Mouse (Mus musculus) adrenal gland, postnatal 4 days (tissue): ENCODE results near the gene Slc25a39. TPM values are rescaled to one million over a fixed set of nuclear protein-coding genes. Genes with fewer than 3 reads are reported as not detected.
"Not testable (repeated sequence)": the region's sequence is repeated elsewhere in the genome, so short reads cannot be mapped to it uniquely, and the experiment has no call there.

Experiments
- DNase-seq, 2 experiments: peaks; one replicate each; pipeline ENCODE4 v3.0.0; 2021 to 2022; ENCODE audit warnings: low spot score in 2 of 2, mixed read lengths in 2 of 2
- total RNA-seq, 2 experiments: library from RNA; stranded (reverse); gene quantifications; 2 replicates each; pipeline ENCODE4 v1.2.3; 2021

Gene Slc25a39
- total RNA-seq, 2 experiments from 2014 or later = 254 to 261 TPM

DNA sequence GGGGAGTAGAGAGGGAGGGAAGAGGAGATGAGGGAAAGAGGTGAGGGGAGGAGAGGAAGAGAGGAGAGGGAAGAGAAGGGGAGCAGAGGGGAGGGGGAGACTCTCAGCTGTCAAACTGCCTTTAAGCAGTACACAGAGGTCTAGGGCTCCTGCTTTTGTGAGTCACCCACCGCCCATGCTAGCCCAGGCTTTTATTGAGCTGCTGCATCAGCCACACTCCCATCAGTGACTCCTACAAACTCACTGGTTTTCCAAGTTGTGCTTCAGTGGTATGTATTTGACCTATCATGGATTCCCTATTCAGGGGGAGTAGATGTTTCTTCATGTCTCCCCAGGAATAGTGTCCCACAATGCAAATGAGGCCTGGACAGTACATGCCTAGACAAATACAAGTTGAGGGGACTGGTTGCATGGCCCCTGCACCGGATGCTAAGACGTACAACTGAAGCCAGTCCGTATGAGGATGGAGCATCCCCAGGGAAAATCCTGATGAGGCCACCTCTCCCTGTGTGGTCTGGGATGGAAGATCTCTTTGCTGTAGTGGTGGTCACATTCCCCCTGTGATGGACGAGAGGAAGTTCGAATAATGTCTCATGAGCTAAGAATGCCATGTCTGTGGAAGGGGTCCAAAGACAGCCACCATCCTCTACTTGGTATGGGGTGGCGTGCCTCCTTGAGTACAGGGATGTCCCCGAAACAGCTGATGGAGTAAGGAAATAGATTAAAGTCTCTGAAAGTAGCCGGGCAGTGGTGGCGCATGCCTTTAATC is 7.5 kb upstream of the Slc25a39 start:
- no peak for DNase-seq

DNA sequence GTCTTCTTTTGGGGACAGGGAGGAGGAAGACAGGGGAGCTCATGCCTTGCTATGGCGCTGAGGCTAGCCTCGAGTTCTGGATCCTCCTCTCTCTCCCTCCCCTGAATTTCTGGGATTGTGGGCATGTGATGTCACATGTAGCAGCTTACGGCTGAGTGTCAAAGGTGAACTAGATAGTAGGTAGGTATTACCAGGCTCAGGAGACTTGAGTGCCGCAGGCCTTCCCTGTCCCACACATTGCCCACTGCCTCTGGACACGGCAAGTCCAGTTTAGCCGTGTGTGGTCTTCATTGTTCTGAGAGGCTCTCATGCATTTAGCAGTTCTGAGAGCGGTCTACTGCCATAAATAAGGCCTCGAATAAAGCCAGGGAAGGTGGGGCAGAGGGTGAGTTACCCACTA is 5.3 kb upstream of the Slc25a39 start:
- DNase-seq = no peak

DNA sequence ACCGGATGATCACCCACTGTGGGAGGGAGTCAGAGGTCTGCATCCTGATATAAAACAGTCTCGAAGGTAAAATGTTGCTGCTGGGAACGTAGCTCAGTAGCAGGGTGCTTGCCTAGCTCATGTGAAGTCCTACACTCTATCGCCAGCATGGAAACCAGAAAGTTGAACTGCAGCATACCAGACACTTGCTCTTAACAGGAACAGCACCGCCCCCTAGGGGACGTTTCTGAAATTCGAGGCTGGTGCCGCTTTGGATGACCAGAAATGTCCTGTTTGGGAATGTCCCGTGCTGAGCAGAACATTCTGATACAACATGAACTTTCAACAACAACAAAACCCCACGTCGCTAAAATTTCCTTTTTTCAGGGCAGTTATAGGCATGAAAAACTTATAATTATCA is 4.0 kb upstream of the Slc25a39 start:
- DNase-seq = peak; percentile 85 to 89

DNA sequence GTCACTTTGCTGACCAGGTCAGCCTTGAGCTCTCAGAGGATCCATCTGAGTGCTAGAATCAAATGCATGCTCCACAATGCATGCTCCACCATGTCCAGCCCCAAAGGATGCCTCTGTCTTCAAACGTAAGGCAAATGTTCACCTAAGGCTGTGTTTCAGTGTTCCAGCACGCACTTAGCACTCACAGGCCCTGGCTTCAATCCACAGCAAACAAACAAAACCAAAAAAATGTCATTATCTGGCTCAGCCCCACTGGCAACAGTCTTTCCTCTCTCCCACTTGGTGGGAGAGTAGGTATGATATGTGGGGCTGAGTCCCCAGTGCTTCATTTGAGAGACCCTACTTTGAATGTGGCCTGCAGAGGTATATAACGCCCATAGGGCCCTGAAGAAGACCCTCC is 3.3 kb upstream of the Slc25a39 start:
- no peak for DNase-seq

DNA sequence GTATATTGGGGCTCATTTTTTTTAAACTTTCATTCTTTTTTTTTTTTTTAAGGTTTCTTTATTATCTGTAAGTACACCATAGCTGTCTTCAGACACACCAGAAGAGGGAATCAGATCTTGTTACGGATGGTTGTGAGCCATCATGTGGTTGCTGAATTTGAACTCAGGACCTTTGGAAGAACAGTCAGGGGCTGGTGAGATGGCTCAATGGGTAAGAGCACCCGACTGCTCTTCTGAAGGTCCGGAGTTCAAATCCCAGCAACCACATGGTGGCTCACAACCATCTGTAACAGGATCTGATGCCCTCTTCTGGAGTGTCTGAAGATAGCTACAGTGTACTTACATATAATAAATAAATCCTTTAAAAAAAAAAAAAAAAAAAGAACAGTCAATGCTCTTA is 2.6 kb upstream of the Slc25a39 start:
- not testable (repeated sequence) for DNase-seq

DNA sequence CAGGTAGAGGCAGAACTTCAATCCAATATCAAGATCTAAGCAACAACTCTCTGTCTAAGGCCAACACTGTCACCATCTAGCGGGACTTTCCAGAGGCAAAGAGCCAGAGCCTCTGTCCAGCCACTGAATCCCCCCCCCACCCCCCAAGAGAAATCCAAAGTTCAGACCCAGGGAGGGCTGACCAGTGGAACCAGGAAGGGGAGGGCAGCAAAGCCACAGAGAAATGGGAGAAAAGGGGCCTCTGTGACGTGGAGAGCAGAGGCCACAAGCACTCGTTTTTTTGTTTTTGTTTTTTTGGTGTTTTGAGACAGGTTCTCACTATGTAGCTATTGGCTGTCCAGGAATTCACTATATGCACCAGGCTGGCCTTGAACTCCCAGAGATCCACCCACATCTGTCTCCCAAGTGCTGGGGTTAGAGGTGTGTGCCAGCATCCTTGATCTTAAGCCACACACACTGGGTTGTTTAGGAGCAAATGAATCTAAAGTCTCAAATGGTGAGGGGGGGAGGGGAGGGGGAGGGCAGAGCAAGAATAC is 2.1 kb upstream of the Slc25a39 start:
- no peak for DNase-seq

DNA sequence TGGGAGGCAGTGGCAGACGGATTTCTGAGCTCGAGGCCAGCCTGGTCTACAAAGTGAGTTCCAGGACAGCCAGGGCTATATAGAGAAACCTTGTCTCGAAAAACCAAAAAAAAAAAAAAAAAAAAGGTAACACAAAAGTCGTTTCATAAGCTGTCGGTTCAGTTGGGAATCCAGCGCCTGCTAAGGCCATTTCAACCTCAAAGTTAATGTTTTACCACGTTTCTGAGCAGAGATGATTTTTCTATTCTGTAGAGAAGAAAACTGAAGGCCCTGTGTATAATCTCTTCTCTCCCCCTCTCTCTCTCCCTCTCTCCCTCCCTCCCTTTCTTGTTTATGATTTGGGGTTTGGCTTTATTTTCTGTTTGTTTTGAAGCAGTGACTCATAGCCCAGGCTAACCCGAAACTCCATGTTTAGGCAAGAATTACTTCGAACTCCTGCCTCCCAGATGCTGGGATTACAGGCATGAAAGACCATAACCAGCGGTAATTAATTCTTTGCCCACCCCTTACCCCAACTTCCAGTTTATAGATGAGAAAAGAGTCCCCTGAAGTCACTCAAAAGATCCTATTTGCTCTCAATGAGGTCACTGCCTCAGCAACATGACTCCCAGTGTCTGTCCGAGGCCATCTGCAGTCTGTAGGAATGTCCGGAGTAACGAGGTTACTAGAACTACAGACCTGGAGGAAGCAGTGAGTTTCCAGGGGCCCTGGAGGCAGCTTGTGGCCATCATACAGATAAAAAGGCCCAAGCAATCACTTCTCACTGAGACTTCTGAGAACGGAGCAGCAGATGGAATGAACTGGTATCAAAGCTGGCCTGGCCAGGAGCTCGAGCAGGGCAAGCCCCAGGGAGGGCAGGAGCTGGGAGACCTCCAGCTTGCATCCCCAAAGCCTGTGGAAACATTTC is 1.4 kb upstream of the Slc25a39 start:
- DNase-seq = no peak

DNA sequence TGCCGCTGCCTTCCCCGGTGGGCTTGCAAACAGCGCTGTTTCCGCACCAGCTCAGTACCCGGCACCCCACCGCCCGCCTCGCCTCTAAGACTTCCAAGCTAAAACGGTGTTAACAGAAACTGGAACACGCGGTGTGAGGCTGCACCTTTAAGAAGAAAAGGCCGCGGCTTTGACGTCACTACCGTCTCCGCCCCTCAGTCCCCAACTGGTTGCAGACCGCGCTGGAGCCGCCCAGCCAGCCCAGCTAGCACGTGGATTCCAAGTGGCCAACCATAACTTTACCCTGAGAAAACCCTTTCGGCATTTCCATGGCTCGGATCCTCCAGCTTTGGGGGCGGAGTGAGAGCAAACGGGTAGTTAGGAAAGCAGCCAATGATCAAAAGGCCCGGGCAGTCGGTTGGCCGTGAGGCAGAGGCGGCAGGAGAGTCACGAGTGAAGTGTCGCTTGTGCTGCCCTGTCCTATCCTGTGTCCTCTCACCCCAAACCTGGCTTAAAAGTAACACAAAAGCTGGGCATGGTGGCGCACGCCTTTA is 664 bp upstream of the Slc25a39 start:
- peak; percentile 79 to 92 for DNase-seq

DNA sequence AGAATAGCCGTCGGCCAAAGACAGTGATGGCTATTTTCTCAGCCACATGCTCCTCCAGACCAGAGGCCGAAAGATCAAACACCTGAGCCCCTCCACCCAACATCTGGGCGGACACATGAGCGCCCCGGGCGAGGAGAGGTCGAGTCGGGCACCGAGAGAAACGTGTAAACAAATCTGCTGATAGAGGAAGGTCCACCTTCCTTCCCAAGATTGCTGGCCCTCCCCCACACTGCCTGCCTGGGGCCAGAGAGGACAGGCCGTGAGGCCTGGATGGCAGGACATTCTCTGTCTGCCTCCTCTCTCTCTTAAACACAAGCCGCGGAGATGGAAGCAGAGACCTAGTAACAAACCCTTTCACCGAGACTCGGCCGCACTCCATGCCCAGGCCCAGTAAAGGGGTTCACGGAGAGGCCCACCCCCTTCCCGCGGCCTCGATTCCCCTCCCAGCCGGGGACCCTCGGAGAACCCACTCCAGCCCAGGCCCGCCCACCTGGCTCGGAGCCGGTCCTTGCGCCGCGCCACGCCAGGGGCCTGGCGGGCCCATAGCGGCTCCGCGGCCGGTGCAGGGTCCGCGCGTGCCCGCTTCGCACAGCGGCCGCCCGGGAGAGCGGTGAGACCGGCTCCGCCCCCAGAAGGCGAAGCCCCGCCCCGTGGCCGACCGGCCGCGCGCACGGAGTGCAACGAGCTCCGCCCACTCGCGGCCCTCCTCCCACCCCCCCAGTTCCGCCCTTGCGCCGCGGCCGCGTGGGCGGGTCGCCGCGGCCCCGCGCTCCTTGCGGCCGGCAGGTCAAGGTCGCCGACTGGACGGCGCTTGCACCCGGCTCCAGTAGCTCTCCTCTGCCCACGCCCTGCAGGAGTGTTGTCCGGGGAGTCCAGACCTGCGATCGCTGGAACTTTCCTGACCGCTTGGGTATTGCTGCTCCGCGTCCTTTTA is 579 bp downstream of the Slc25a39 start:
- peak; percentile 90 to 91 for DNase-seq

DNA sequence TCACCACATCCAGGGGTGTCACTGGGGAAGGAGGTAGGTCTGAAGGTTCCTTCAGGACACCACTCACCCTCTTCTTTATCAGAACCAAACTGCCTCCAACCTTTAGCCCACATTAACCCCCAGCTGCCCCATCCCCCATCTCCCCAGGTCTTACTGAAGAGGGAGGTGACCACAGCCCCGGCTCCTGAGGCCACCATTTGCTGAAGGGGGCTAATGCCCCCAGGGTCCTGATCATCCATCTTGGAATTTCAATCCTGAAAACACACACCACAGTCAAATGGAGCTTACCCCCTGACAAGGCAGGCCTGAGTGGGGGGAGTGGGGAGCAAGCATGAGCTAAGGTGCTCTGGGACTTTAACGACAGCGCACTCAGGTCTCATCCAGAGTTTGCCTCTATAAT is 1.3 kb downstream of the Slc25a39 start:
- DNase-seq = no peak

DNA sequence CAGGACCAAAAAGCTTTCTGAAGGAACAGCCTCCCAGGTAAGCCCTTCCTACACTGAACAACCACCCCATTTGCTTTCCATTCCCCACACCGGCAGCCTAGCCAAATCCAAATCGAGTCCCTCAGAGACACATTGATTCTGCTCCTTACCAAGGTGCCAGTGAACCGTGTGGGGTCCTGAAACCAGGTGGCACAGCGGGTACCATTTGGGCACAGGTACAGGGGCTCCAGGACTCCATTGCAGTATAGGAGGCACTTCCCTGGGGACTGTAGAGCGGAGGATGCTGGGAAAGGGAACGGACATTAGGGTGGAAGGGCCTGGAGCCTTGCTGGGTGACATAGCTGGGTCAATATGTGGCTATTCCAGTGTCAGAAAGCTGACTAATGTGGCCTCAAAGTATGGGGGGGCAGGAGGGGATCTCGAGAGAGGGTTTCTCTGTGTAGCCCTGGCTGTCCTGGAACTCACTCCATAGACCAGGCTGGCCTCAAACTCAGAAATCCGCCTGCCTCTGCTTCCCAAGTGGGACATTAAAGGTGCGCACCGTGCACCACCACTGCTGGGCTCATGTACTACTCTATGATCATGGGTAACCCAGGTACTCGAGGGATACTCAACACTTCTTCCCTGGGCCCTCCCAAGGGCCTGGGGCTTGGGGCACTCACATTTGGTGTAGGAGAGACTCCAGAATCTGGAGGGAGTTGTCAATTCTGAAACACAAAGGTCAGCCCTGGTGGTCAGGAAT is 2.0 kb downstream of the Slc25a39 start:
- no peak for DNase-seq

DNA sequence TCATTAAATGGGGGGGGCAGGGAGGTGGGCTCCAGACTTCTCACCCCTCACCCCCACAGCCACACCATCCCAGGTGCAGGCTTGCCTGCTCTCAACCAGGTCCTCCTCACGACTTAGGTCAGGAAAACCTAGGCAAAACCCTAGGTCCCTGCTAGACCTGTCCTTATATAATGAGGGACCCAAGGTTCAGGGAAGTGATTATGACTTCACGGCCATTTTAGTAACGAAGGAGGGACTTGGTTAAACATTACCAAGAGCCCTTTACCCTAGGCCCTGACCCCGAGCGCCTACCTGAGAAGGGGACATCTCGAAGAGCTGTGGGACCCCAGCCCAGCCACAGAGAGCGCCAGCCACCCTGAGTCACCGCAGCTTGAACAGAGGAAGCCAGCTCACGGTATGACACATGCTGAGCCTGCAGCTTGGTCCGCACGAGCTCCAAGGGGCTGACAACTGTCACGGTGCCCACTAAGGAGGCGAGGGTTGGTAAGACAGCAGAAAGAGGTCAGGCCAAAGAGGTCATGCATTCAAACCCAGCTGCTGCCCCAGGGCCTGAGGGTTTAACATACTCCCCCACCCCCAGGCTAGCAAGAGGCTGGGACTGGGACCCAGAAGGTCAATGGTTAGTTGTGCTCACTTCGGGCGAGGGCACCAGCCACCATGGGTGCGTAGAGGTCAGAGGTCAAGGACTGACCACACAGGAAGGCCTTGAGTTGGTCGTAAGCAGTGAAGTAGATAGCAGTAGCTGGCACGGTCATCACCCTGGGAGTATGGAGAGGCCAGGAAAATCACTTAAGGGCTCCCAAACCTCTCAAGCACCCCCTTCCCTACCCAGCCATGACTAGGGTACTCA is 3.4 kb downstream of the Slc25a39 start:
- DNase-seq = no peak

DNA sequence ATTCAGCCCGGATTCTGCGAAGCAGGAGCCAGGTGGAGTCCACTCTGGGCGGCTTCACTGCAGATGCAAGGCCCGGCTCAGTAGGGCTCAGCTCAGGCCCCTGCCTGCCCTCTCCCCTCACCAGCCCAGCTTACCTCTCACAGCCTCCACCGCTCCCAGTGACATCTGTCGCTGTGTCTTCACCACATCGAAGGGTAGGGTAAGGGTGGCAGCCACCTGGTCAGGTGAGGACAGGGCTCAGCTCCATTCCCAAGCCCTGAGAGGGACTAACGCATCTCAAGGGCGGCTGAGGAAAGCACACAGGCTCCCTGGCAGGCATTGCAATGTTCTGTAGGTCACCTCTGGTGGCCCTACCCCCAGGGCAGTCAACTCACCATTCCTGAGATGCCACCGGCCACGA is 4.1 kb downstream of the Slc25a39 start:
- DNase-seq = no peak

DNA sequence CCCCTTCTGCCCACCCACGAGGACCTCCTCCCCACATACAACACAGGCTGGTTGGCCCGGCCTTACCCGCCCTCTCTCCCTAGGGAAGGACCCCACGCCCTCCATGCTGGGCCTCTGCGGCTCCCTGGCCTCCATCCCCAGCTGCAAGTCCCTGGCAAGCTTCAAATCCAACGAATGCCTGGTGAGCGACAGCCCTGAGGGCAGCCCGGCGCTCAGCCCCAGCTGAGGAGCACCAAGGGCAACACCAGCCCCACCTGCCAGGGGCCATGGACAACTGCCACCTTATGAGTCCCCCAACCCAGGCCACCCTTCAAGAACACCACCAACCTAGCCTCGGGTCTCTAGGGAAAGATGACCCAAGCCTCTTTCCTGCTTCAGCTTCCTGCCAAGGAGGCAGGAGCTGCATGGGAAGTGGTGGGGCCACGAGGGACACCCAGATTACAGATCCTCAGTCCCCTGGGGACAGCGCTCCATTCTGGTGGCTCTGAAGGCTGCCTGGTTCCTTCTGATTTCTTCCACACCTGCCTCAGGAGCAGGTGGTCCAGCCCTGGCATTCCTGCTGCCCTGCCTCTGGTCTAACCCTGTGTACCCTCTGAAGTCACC is 5.7 kb downstream of the Slc25a39 start:
- no peak for DNase-seq

DNA sequence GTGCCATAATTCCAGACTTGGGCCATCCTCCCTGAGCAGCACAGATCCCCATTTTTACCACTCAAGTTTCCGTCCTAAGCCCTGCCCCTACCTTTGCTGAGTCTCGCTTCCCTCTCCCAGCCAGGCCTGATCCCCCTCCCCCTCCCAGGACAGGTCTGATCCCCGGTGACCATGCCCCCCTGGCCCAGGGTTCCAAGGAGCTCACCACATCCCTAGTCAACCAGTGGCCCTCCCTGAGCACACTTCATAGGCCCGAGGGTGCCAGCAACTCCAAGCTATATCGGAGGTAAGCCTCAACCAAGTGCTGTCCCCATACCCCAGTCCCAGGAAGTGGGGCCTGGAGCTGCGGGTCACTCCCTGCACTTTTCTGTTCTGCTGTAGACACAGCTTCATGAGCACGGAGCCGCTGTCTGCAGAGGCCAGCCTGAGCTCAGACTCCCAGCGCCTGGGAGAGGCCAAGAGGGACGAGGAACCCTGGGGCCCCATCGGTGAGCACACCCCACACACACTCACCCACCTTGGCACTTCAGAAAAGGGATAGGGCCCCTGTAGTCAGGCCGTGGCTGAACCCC is 7.1 kb downstream of the Slc25a39 start:
- no peak for DNase-seq

DNA sequence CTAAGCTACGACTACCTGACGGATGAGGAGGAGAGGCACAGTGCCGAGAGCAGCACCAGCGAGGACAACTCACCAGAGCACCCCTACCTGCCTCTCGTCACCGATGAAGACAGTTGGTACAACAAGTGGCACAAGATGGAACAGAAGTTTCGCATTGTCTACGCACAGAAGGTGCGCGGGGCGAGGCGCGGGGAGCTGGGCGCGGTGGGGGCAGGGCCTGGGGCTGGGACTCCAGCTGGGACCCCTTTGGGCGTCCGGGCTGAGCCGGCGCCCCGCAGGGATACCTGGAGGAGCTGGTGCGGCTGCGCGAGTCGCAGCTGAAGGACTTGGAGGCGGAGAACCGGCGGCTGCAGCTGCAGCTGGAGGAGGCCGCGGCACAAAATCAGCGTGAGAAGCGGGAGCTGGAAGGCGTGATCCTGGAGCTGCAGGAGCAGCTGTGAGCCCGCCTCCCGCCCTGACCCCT is 8.1 kb downstream of the Slc25a39 start:
- DNase-seq = no peak

DNA sequence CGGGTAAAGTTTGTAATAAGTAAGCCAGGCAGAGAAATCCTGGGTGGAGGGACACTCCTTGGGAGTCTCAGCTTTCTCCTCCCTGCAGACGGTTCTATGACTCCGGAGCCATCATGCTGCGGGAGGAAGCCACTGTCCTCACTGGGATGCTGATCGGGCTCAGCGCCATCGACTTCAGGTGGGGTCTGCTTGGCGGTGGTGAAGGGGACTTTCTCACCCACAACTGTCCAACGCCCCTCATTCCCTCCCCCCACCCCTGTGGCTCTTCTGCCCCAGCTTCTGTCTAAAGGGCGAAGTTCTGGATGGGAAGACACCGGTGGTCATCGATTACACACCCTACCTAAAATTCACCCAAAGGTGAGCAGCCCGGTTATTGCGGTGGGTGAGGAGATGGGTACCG is 8.6 kb downstream of the Slc25a39 start:
- DNase-seq = no peak
